Mouse (Mus musculus) liver, adult 2 months (tissue): ENCODE data around the gene Hoxd4. TPM values are rescaled to one million over a fixed set of nuclear protein-coding genes. Genes with fewer than 3 reads are reported as not detected.

Experiments used
- DNase-seq: peaks from one replicate; pipeline ENCODE4 v3.0.0-alpha.2; 2011; ENCODE audit warnings: low read depth, low spot score; ENCODE audit errors: extremely low read depth
- H3K27ac ChIP-seq: fragments of 200-500 bp; replicated peaks from 2 replicates; pipeline ENCODE4 v1.5.1; 2012; ENCODE audit warnings: low read depth, mild to moderate bottlenecking, control low read depth, inconsistent platforms, low read length; ENCODE audit not compliant: insufficient read depth
- H3K27me3 ChIP-seq: fragments of 200-500 bp; 2 replicates; pipeline ENCODE4 v1.6.1; 2012; ENCODE audit warnings: mild to moderate bottlenecking, moderate library complexity, low read length, inconsistent platforms; ENCODE audit not compliant: control insufficient read depth, insufficient read depth
- H3K36me3 ChIP-seq: fragments of 200-500 bp; 2 replicates; pipeline ENCODE4 v1.6.1; 2012; ENCODE audit warnings: low read length, inconsistent platforms; ENCODE audit not compliant: control insufficient read depth, insufficient read depth
- H3K4me1 ChIP-seq: fragments of 200-500 bp; 2 replicates; pipeline ENCODE4 v1.6.1; 2011; ENCODE audit warnings: low read length; ENCODE audit not compliant: control insufficient read depth, insufficient read depth
- H3K4me3 ChIP-seq: fragments of 200-500 bp; 2 replicates; pipeline ENCODE4 v1.5.1; 2011; ENCODE audit warnings: low read depth, mild to moderate bottlenecking, control low read depth, low read length, moderate library complexity; ENCODE audit not compliant: insufficient read depth
- H3K79me2 ChIP-seq: fragments of 200-500 bp; 2 replicates; pipeline ENCODE4 v1.6.1; 2012; ENCODE audit warnings: inconsistent platforms, mild to moderate bottlenecking, low read length, moderate library complexity; ENCODE audit not compliant: control insufficient read depth, insufficient read depth
- H3K9ac ChIP-seq: fragments of 200-500 bp; 2 replicates; pipeline ENCODE4 v1.6.1; 2012; ENCODE audit warnings: low read depth, mild to moderate bottlenecking, control low read depth, inconsistent platforms, low read length
- CTCF ChIP-seq: fragments of 200-500 bp; IDR thresholded peaks from 2 replicates; pipeline ENCODE4 v1.5.1; 2011; ENCODE audit warnings: low read depth, low read length, control low read depth
- POLR2A ChIP-seq: fragments of 200-500 bp; IDR thresholded peaks from 2 replicates; pipeline ENCODE4 v1.6.1; 2011; ENCODE audit warnings: low read length, control low read depth; ENCODE audit not compliant: insufficient read depth; ENCODE audit errors: extremely low read depth
- WGBS: fragments of 180-500 bp; shearing (Covaris S2); methylation state at CpG from one replicate; pipeline ENCODE4 v1.1.7; 2018; 5-methylcytosine and 5-hydroxymethylcytosine counted together
- polyA plus RNA-seq: library from polyadenylated mRNA; depleted of rRNA; stranded (reverse); fragments of >200 nt; gene quantifications from 2 replicates; pipeline ENCODE4 v1.2.3, GENCODE M21; 2012
- total RNA-seq: library from RNA; depleted of rRNA; stranded (reverse); fragments of >200 nt; gene quantifications from 2 replicates; pipeline ENCODE4 v1.2.3, GENCODE M21; 2014

The Hoxd4 gene
- total and polyA plus RNA-seq, 2 experiments, result 0.05 to 0.09 TPM

DNA sequence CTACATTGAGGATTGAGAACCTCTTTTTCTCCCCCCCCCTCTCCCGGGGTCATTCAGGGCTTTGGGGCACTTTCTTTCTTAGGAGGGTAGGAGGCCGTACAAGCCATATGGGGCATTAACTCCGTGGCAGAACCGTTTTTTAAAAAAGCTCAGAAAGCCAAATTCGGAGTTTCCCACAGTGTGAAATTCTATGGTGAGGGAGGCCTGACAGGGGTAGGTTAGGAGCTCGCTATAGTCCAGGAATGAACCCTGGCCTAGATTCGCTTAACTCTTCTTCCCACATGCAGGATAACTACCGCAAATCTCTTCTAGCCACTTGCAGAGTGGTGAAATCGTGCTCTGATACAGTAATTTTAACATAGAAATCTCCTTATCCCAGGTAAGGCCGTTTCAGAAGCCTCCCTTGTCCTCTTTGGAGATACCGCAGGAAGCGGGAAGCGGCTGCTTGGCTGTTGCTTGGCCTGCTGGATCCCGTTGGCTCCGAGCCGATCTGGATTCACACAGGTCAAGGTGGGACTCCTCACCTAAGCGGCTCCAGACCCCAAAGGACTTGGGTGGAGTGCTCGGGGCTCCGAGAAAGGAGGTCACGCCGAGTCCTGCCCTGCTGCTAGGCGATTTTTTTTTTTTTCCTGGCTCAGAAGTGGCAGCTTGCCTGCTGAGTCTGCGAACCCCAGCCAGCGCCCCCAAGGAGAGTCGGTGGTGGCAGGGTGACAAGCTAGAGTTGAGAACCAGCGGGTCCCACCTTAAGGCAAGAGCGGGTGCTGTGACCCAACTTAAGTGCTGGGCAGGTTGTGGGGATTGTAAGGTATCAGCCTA is 23.5 kb downstream of the Hoxd4 start:
- peaks cover 2% of the 10 kb centered on the region; the same call in 1 of the 2 replicates for H3K4me1 ChIP-seq

GRCm38 (mm10) chr2:74735851-74736687 is 24.3 kb downstream of the Hoxd4 start:
- Histone ChIP-seq H3K36me3 (no peaks in the 10 kb centered on the region), H3K4me1 (no peaks in the 10 kb centered on the region), H3K9ac (no peak overlapping the region), H3K27me3 (peaks cover 53% of the 10 kb centered on the region), H3K79me2 (no peaks in the 10 kb centered on the region), H3K4me3 (no peak overlapping the region), H3K27ac (no peak overlapping the region)
- no peak for TF ChIP-seq CTCF
- TF ChIP-seq POLR2A, result no peak
- WGBS, result 3% methylated on average over 42 of the region's 42 CpGs
- no peak for DNase-seq

More for the DNA sequence above, 23.5 kb downstream of the Hoxd4 start:
- Histone ChIP-seq H3K27ac (no peak overlapping the region), H3K79me2 (no peaks in the 10 kb centered on the region), H3K4me3 (no peak overlapping the region), H3K9ac (no peak overlapping the region), H3K27me3 (peaks cover 45% of the 10 kb centered on the region), H3K36me3 (no peaks in the 10 kb centered on the region)
- no peak for DNase-seq
- 7% methylated on average over 27 of the region's 27 CpGs for WGBS
- TF ChIP-seq CTCF (no peak), POLR2A (no peak)

- H3K36me3 ChIP-seq, result no peaks in the 10 kb centered on the region
- DNase-seq, result no peak
- 6% methylated on average over 15 of the region's 15 CpGs for WGBS
- no peaks in the 10 kb centered on the region for H3K4me1 ChIP-seq
- no peak overlapping the region for H3K27ac ChIP-seq
- H3K4me3 ChIP-seq, result no peak overlapping the region
- no peak overlapping the region for H3K9ac ChIP-seq
- peaks cover 53% of the 10 kb centered on the region for H3K27me3 ChIP-seq
- no peaks in the 10 kb centered on the region for H3K79me2 ChIP-seq
- TF ChIP-seq CTCF (no peak), POLR2A (no peak)
Measured at GRCm38 (mm10) chr2:74736688-74737577, 25.2 kb downstream of the Hoxd4 start.

DNA sequence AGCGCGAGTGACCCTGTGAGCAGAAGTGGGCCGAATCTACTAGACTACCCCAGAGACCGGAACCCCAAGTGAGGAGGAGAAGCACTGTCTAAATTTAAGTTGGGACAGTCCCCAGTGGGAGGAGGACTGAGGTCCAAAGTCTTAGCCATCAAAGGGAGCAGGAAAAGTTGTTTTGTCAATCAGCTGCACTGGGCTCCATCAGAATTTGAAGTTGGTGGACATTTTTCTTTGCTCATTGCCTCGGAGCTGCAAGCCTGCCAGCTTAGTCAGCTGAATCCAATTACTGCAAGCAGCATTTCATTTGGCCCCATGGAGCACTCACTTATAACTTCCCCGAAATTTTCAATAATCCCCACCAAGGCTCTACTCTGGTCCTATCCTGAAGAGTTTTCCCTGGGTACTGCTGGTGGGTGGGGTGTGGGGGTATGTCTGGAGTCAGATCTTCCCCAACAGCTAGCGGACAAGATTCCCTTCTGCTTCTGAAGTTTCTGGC is 25.9 kb downstream of the Hoxd4 start:
- TF ChIP-seq CTCF, result no peak
- TF ChIP-seq POLR2A, result no peak
- no peak overlapping the region for H3K27ac ChIP-seq
- peaks cover 51% of the 10 kb centered on the region for H3K27me3 ChIP-seq
- no peaks in the 10 kb centered on the region for H3K79me2 ChIP-seq
- no peak for DNase-seq
- H3K36me3 ChIP-seq, result no peaks in the 10 kb centered on the region
- 10% methylated on average over 7 of the region's 7 CpGs for WGBS
- H3K4me1 ChIP-seq, result no peaks in the 10 kb centered on the region
- H3K9ac ChIP-seq, result no peak overlapping the region
- no peak overlapping the region for H3K4me3 ChIP-seq
